Mouse (Mus musculus): ENCODE measurements around the gene Mettl1. TPM values are rescaled to one million over a fixed set of nuclear protein-coding genes. Genes with fewer than 3 reads are reported as not detected.
A peak's percentile ranks its signal among the peaks of the same experiment; 100 is the strongest.
"Not testable (repeated sequence)": the region's sequence is repeated elsewhere in the genome, so short reads cannot be mapped to it uniquely, and the experiment has no call there.

Mettl1 gene
- polyA plus RNA-seq, 1 experiment from 2014 or later = 17.4 TPM

GRCm38 (mm10) chr10:127069281-127070189, 28.3 kb downstream of the Mettl1 start:
- WGBS = 6% methylated on average over 30 of the region's 30 CpGs
- H3K9me3 ChIP-seq (ENCODE audit: control insufficient read depth, low read length) = no peaks in the 10 kb centered on the region

GRCm38 (mm10) chr10:127070190-127071121, 29.2 kb downstream of the Mettl1 start, which contains the start of gene Tspan31:
Gene Tspan31, minus strand, starts transcription at chr10:127070264.
- peak within 1 kb of the TSS; percentile 95 for H3K4me2 ChIP-seq (ENCODE audit: low read length)
- H3K9ac ChIP-seq (replicated peaks; ENCODE audit: low read length) = peak within 1 kb of the TSS; percentile 74
- H3K36me3 ChIP-seq (ENCODE audit: control insufficient read depth, insufficient read depth, low read length) = peaks cover 30% of the 10 kb centered on the region
- peaks cover 14% of the 10 kb centered on the region for H3K4me1 ChIP-seq (ENCODE audit: control insufficient read depth, insufficient read depth, low read length)
- peak; percentile 91 for ATAC-seq (ENCODE audit: low FRiP score, low TSS enrichment)
- H3K27ac ChIP-seq (replicated peaks; ENCODE audit: low read depth, low read length) = peak within 1 kb of the TSS; percentile 85
- peak within 1 kb of the TSS; percentile 54 for H3K4me3 ChIP-seq (replicated peaks; ENCODE audit: low read depth, low read length)
- no peaks in the 10 kb centered on the region for H3K27me3 ChIP-seq (ENCODE audit: control insufficient read depth, insufficient read depth, low read length)
- WGBS = 2% methylated on average over 36 of the region's 36 CpGs
- DNase-seq = peak; percentile 97
- no peaks in the 10 kb centered on the region for H3K9me3 ChIP-seq (ENCODE audit: control insufficient read depth, low read length)

More at GRCm38 (mm10) chr10:127069281-127070189, 28.3 kb downstream of the Mettl1 start:
- H3K9ac ChIP-seq (replicated peaks; ENCODE audit: low read length) = peak overlapping the region; percentile 74
- no peaks in the 10 kb centered on the region for H3K27me3 ChIP-seq (ENCODE audit: control insufficient read depth, insufficient read depth, low read length)
- DNase-seq (peak; percentile 89), ATAC-seq (ENCODE audit: low FRiP score, low TSS enrichment) (peak; percentile 82)
- H3K4me2 ChIP-seq (ENCODE audit: low read length) = peak overlapping the region; percentile 95
- H3K4me3 ChIP-seq (replicated peaks; ENCODE audit: low read depth, low read length) = peak overlapping the region; percentile 54
- peaks cover 20% of the 10 kb centered on the region for H3K4me1 ChIP-seq (ENCODE audit: control insufficient read depth, insufficient read depth, low read length)
- H3K27ac ChIP-seq (replicated peaks; ENCODE audit: low read depth, low read length) = peak overlapping the region; percentile 85
- H3K36me3 ChIP-seq (ENCODE audit: control insufficient read depth, insufficient read depth, low read length) = peaks cover 38% of the 10 kb centered on the region

- Histone ChIP-seq H3K4me3 (replicated peaks; ENCODE audit: low read depth, low read length) (peak overlapping the region; percentile 54), H3K9me3 (ENCODE audit: control insufficient read depth, low read length) (no peaks in the 10 kb centered on the region), H3K27ac (replicated peaks; ENCODE audit: low read depth, low read length) (peak overlapping the region; percentile 77; the same call in 1 of the 2 replicates), H3K4me1 (ENCODE audit: control insufficient read depth, insufficient read depth, low read length) (peaks cover 14% of the 10 kb centered on the region), H3K4me2 (ENCODE audit: low read length) (peak overlapping the region; percentile 95), H3K36me3 (ENCODE audit: control insufficient read depth, insufficient read depth, low read length) (peaks cover 22% of the 10 kb centered on the region), H3K27me3 (ENCODE audit: control insufficient read depth, insufficient read depth, low read length) (no peaks in the 10 kb centered on the region), H3K9ac (replicated peaks; ENCODE audit: low read length) (peak overlapping the region; percentile 74)
- ATAC-seq (ENCODE audit: low FRiP score, low TSS enrichment) (no peak), DNase-seq (no peak)
- WGBS = 83% methylated on average over 9 of the region's 9 CpGs
Measured at GRCm38 (mm10) chr10:127071203-127071602, 30.0 kb downstream of the Mettl1 start.

DNA sequence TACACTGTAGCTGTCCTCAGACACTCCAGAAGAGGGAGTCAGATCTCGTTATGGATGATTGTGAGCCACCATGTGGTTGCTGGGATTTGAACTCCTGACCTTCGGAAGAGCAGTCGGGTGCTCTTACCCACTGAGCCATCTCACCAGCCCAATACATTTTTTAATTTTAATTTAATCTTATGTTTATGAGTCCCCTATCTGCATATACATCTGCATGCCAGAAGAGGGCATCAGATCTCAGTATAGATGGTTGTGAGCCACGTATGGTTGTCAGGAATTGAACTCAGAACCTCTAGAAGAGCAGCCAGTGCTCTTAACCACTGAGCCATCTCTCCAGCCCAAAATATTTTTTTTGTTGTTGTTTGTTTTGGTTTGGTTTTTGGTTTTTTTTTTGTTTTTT, 31.1 kb downstream of the Mettl1 start:
- not testable (repeated sequence) for H3K27me3 ChIP-seq (ENCODE audit: control insufficient read depth, insufficient read depth, low read length); ATAC-seq (ENCODE audit: low FRiP score, low TSS enrichment); DNase-seq; H3K9me3 ChIP-seq (ENCODE audit: control insufficient read depth, low read length); H3K27ac ChIP-seq (replicated peaks; ENCODE audit: low read depth, low read length); H3K4me2 ChIP-seq (ENCODE audit: low read length); H3K9ac ChIP-seq (replicated peaks; ENCODE audit: low read length); H3K4me3 ChIP-seq (replicated peaks; ENCODE audit: low read depth, low read length)
- Histone ChIP-seq H3K4me1 (ENCODE audit: control insufficient read depth, insufficient read depth, low read length) (peaks cover 14% of the 10 kb centered on the region), H3K36me3 (ENCODE audit: control insufficient read depth, insufficient read depth, low read length) (peaks cover 12% of the 10 kb centered on the region)
- 85% methylated on average over 4 of the region's 4 CpGs for WGBS

GRCm38 (mm10) chr10:127072969-127073368, 31.8 kb downstream of the Mettl1 start:
- DNase-seq; H3K9ac ChIP-seq (replicated peaks; ENCODE audit: low read length); H3K9me3 ChIP-seq (ENCODE audit: control insufficient read depth, low read length); ATAC-seq (ENCODE audit: low FRiP score, low TSS enrichment); H3K4me2 ChIP-seq (ENCODE audit: low read length); H3K27me3 ChIP-seq (ENCODE audit: control insufficient read depth, insufficient read depth, low read length); H3K27ac ChIP-seq (replicated peaks; ENCODE audit: low read depth, low read length); H3K36me3 ChIP-seq (ENCODE audit: control insufficient read depth, insufficient read depth, low read length); H3K4me3 ChIP-seq (replicated peaks; ENCODE audit: low read depth, low read length): not testable (repeated sequence)
- peaks cover 20% of the 10 kb centered on the region for H3K4me1 ChIP-seq (ENCODE audit: control insufficient read depth, insufficient read depth, low read length)
- 92% methylated on average over 2 of the region's 2 CpGs for WGBS

DNA sequence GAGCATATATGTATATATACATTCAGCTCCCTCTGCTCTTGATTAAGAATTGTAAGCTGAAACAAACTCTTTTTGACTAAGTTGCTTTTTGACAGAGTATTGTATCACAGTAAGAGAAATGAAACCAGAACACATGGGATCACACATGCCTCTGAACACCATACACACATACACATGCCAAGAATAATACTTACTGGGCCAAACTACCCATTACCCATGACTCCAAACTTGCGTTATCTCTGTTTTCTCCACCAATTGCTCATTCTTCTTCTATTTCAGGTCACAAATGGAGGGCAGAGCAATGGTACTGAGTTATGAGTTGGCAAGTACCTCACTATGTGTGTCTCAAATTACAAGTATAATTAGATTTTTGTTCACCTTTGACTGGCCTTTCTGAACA, 32.8 kb downstream of the Mettl1 start:
- no peak overlapping the region for H3K9ac ChIP-seq (replicated peaks; ENCODE audit: low read length)
- H3K36me3 ChIP-seq (ENCODE audit: control insufficient read depth, insufficient read depth, low read length) = no peaks in the 10 kb centered on the region
- ATAC-seq (ENCODE audit: low FRiP score, low TSS enrichment) = no peak
- WGBS = 97% methylated on average over 1 of the region's 1 CpGs
- H3K4me3 ChIP-seq (replicated peaks; ENCODE audit: low read depth, low read length) = no peak overlapping the region
- H3K27me3 ChIP-seq (ENCODE audit: control insufficient read depth, insufficient read depth, low read length) = no peaks in the 10 kb centered on the region
- H3K4me1 ChIP-seq (ENCODE audit: control insufficient read depth, insufficient read depth, low read length) = peaks cover 22% of the 10 kb centered on the region
- no peak overlapping the region for H3K27ac ChIP-seq (replicated peaks; ENCODE audit: low read depth, low read length)
- H3K4me2 ChIP-seq (ENCODE audit: low read length) = no peak overlapping the region
- no peak for DNase-seq
- no peaks in the 10 kb centered on the region for H3K9me3 ChIP-seq (ENCODE audit: control insufficient read depth, low read length)

- Histone ChIP-seq H3K9me3 (ENCODE audit: control insufficient read depth, low read length) (no peaks in the 10 kb centered on the region), H3K36me3 (ENCODE audit: control insufficient read depth, insufficient read depth, low read length) (no peaks in the 10 kb centered on the region), H3K9ac (replicated peaks; ENCODE audit: low read length) (no peak within 1 kb of the TSS), H3K27ac (replicated peaks; ENCODE audit: low read depth, low read length) (no peak within 1 kb of the TSS), H3K4me3 (replicated peaks; ENCODE audit: low read depth, low read length) (no peak within 1 kb of the TSS), H3K4me1 (ENCODE audit: control insufficient read depth, insufficient read depth, low read length) (peaks cover 21% of the 10 kb centered on the region), H3K4me2 (ENCODE audit: low read length) (no peak within 1 kb of the TSS), H3K27me3 (ENCODE audit: control insufficient read depth, insufficient read depth, low read length) (0 out of 2 replicates have a peak, but pooled peaks cover 7% of the 10 kb centered on the region)
- no peak for ATAC-seq (ENCODE audit: low FRiP score, low TSS enrichment)
- WGBS = 68% methylated on average over 9 of the region's 9 CpGs
- no peak for DNase-seq
Measured at GRCm38 (mm10) chr10:127075080-127075479, 33.9 kb downstream of the Mettl1 start, which contains the start of gene Agap2. Gene Agap2, plus strand, starts transcription at chr10:127075284.

- Histone ChIP-seq H3K27me3 (ENCODE audit: control insufficient read depth, insufficient read depth, low read length) (0 out of 2 replicates have a peak, but pooled peaks cover 13% of the 10 kb centered on the region), H3K9ac (replicated peaks; ENCODE audit: low read length) (no peak overlapping the region), H3K4me2 (ENCODE audit: low read length) (no peak overlapping the region), H3K9me3 (ENCODE audit: control insufficient read depth, low read length) (no peaks in the 10 kb centered on the region), H3K4me1 (ENCODE audit: control insufficient read depth, insufficient read depth, low read length) (peaks cover 26% of the 10 kb centered on the region), H3K27ac (replicated peaks; ENCODE audit: low read depth, low read length) (no peak overlapping the region), H3K4me3 (replicated peaks; ENCODE audit: low read depth, low read length) (no peak overlapping the region), H3K36me3 (ENCODE audit: control insufficient read depth, insufficient read depth, low read length) (no peaks in the 10 kb centered on the region)
- DNase-seq (no peak), ATAC-seq (ENCODE audit: low FRiP score, low TSS enrichment) (no peak)
- WGBS = 82% methylated on average over 8 of the region's 8 CpGs
Measured at GRCm38 (mm10) chr10:127075651-127076050, 34.4 kb downstream of the Mettl1 start.
